Mouse (Mus musculus) lung, adult 2 months (tissue): Measurements from ENCODE around the gene Nol6.

ENCODE experiments used
- CTCF ChIP-seq: fragments of 200-500 bp; IDR thresholded peaks from 2 replicates; pipeline ENCODE4 v1.5.1; 2011; ENCODE audit warnings: mild to moderate bottlenecking, low read length, control low read depth; ENCODE audit not compliant: insufficient read depth
- POLR2A ChIP-seq: fragments of 200-500 bp; IDR thresholded peaks from 2 replicates; pipeline ENCODE4 v1.6.1; 2011; ENCODE audit warnings: low read depth, mild to moderate bottlenecking, control low read depth, low read length, borderline replicate concordance; ENCODE audit errors: extremely low read depth

GRCm38 (mm10) chr4:41114358-41115070, 9.7 kb downstream of the Nol6 start:
- no peak for TF ChIP-seq CTCF
- no peak for TF ChIP-seq POLR2A
